Mouse (Mus musculus) heart, postnatal 0 days (tissue): ENCODE measurements around the gene Osmr. TPM values are rescaled to one million over a fixed set of nuclear protein-coding genes. Genes with fewer than 3 reads are reported as not detected.

ENCODE experiments used
- ATAC-seq: fragments of 200-750 bp; cut with Nextera tagmentation; 2 replicates; pipeline ENCODE4 v1.8.0; 2017; ENCODE audit warnings: low read depth, moderate number of reproducible peaks, moderate library complexity; ENCODE audit not compliant: insufficient read depth
- DNase-seq: peaks from one replicate; pipeline ENCODE4 v3.0.0-alpha.2; 2016; ENCODE audit warnings: low spot score
- H3K27ac ChIP-seq: fragments of 300-500 bp; sonication (generic); 2 replicates; pipeline ENCODE4 v1.5.1; 2014; ENCODE audit warnings: low read depth, mild to moderate bottlenecking
- H3K27me3 ChIP-seq: fragments of 300-500 bp; sonication (generic); 2 replicates; pipeline ENCODE4 v1.6.1; 2014; ENCODE audit warnings: low read length, mixed read lengths; ENCODE audit not compliant: control insufficient read depth, insufficient read depth
- H3K36me3 ChIP-seq: fragments of 300-500 bp; sonication (generic); replicated peaks from 2 replicates; pipeline ENCODE4 v1.6.1; 2014; ENCODE audit warnings: low read length, mixed read lengths; ENCODE audit not compliant: control insufficient read depth, insufficient read depth
- H3K4me1 ChIP-seq: fragments of 300-500 bp; sonication (generic); 2 replicates; pipeline ENCODE4 v1.6.1; 2014; ENCODE audit warnings: antibody characterized with exemption; ENCODE audit not compliant: control insufficient read depth, insufficient read depth
- H3K4me2 ChIP-seq: fragments of 300-500 bp; sonication (generic); 2 replicates; pipeline ENCODE4 v1.6.1; 2014; ENCODE audit warnings: low read depth, mild to moderate bottlenecking, low read length, moderate library complexity
- H3K4me3 ChIP-seq: fragments of 300-500 bp; sonication (generic); 2 replicates; pipeline ENCODE4 v1.5.1; 2014; ENCODE audit warnings: low read depth, low read length
- H3K9ac ChIP-seq: fragments of 300-500 bp; sonication (generic); replicated peaks from 2 replicates; pipeline ENCODE4 v1.6.1; 2014; ENCODE audit warnings: low read depth, low read length, mixed read lengths
- H3K9me3 ChIP-seq: fragments of 300-500 bp; sonication (generic); replicated peaks from 2 replicates; pipeline ENCODE4 v1.6.1; 2016; ENCODE audit warnings: low read length; ENCODE audit not compliant: control insufficient read depth
- CTCF ChIP-seq: IDR thresholded peaks from 2 replicates; pipeline ENCODE4 v1.5.1; 2016; ENCODE audit warnings: antibody characterized with exemption, control low read depth, low read depth
- EP300 ChIP-seq: IDR thresholded peaks from 2 replicates; pipeline ENCODE4 v1.6.1; 2016; ENCODE audit warnings: antibody characterized with exemption, low read depth
- WGBS: fragments of 180-500 bp; shearing (Covaris S2); extraction: QIAGEN DNeasy Blood & Tissue Kit; methylation state at CpG from one replicate; pipeline ENCODE4 v1.1.7; 2014; 5-methylcytosine and 5-hydroxymethylcytosine counted together
- polyA plus RNA-seq: library from polyadenylated mRNA; unstranded; fragments of >200 nt; fragmentation: Nextera tagmentation; extraction: Ambion mirVana; gene quantifications from 2 replicates; pipeline ENCODE4 v1.2.1, GENCODE M21; 2015
- total RNA-seq: library from RNA; depleted of rRNA; stranded (reverse); fragments of >200 nt; gene quantifications from 2 replicates; pipeline ENCODE4 v1.2.3, GENCODE M21; 2014; ENCODE audit warnings: low replicate concordance

The Osmr gene
- total and polyA plus RNA-seq, 2 experiments from 2014 or later: 2.6 to 12.4 TPM

DNA sequence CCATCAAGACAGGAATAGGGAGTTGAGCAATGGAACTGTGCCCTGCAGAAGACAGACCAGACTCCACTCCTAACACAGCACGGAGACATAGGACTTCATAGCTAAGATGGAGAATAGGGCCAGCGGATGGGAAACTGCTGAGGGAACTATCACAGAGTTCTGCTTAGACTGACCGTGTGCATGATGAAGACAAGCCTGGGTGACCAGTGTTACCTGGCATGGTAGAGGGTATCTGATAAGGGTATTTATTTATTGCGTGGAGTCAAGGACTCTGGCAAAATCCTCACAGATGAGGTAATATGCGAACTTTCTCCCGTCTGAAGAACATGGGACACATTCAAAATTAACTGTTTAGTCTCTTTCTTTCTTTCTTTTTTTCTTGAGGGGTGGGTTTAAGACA, 9.5 kb upstream of the Osmr start:
- DNase-seq (no peak), ATAC-seq (no peak)
- Histone ChIP-seq H3K4me2 (no peak overlapping the region), H3K4me1 (no peaks in the 10 kb centered on the region), H3K4me3 (no peak overlapping the region), H3K9me3 (no peaks in the 10 kb centered on the region), H3K36me3 (no peaks in the 10 kb centered on the region), H3K27me3 (no peaks in the 10 kb centered on the region), H3K9ac (no peak overlapping the region), H3K27ac (no peak overlapping the region)
- TF ChIP-seq EP300 (no peak), CTCF (no peak)
- 70% methylated on average over 6 of the region's 6 CpGs for WGBS

- no peak overlapping the region for H3K4me2 ChIP-seq
- H3K4me1 ChIP-seq: no peaks in the 10 kb centered on the region
- DNase-seq (peak; percentile 52), ATAC-seq (no peak)
- no peak overlapping the region for H3K27ac ChIP-seq
- no peaks in the 10 kb centered on the region for H3K27me3 ChIP-seq
- no peak overlapping the region for H3K9ac ChIP-seq
- TF ChIP-seq CTCF (peak; percentile 65), EP300 (no peak)
- H3K4me3 ChIP-seq: no peak overlapping the region
- H3K9me3 ChIP-seq: no peaks in the 10 kb centered on the region
- WGBS: 45% methylated on average over 5 of the region's 5 CpGs
- no peaks in the 10 kb centered on the region for H3K36me3 ChIP-seq
These were observed 9.0 kb upstream of the Osmr start for GRCm38 (mm10) chr15:6883816-6884215.

GRCm38 (mm10) chr15:6883091-6883490, 8.3 kb upstream of the Osmr start:
- ATAC-seq: no peak

DNA sequence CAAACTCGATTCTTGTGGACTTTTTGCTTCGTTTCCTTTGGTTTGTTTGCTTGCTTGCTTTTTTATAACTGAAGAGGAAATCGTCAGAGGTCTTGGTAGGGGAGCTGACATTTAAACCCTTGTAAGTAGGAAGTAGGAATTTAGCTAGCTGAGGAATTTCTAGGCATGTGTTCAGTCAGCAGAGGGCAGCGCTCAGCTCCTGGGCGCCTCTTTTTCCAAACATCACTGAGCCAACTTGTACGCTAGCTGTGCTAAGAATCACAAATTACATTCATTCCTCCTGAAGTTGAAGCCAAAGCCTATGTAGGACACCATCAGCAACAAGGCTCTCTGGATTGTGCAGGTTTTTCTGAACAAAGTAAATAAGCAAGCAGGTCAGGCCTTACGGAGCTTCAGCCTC, 7.4 kb upstream of the Osmr start:
- Histone ChIP-seq H3K4me1 (no peaks in the 10 kb centered on the region), H3K9me3 (no peaks in the 10 kb centered on the region), H3K36me3 (no peaks in the 10 kb centered on the region), H3K27ac (no peak overlapping the region), H3K4me3 (no peak overlapping the region), H3K27me3 (no peaks in the 10 kb centered on the region), H3K4me2 (no peak overlapping the region), H3K9ac (no peak overlapping the region)
- TF ChIP-seq EP300 (no peak), CTCF (peak; percentile 58)
- ATAC-seq (peak; percentile 66), DNase-seq (peak; percentile 68)
- WGBS: 21% methylated on average over 7 of the region's 7 CpGs

More at GRCm38 (mm10) chr15:6883091-6883490, 8.3 kb upstream of the Osmr start:
- TF ChIP-seq CTCF (no peak), EP300 (no peak)
- Histone ChIP-seq H3K9ac (no peak overlapping the region), H3K9me3 (no peaks in the 10 kb centered on the region), H3K4me1 (no peaks in the 10 kb centered on the region), H3K4me2 (no peak overlapping the region), H3K27me3 (no peaks in the 10 kb centered on the region), H3K4me3 (no peak overlapping the region), H3K27ac (no peak overlapping the region), H3K36me3 (no peaks in the 10 kb centered on the region)
- 55% methylated on average over 4 of the region's 4 CpGs for WGBS
- no peak for DNase-seq

DNA sequence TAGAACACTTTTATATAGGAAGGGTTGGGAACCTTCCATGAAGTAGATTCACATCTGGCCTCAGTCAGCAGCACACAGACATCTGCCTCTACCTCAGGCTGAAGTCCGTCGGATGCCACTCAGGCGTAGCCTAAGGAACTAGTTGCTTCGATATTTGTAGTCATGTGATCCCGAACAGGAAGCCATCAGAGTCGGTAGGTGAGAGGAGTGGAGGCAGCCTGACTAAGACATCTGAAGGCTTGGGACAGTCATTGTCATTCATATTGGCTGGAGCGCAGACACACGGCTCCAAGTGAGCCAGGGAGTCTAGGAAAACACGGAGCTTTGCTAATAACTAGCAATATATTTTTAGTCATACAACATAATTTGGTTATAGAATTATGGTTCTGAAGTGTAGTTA, 6.4 kb upstream of the Osmr start:
- 70% methylated on average over 9 of the region's 9 CpGs for WGBS
- Histone ChIP-seq H3K36me3 (no peaks in the 10 kb centered on the region), H3K4me2 (no peak overlapping the region), H3K4me3 (no peak overlapping the region), H3K9ac (no peak overlapping the region), H3K9me3 (no peaks in the 10 kb centered on the region), H3K27me3 (no peaks in the 10 kb centered on the region), H3K27ac (no peak overlapping the region), H3K4me1 (no peaks in the 10 kb centered on the region)
- ATAC-seq (no peak), DNase-seq (no peak)
- TF ChIP-seq CTCF (no peak), EP300 (no peak)

GRCm38 (mm10) chr15:6873807-6874600, 765 bp downstream of the Osmr start:
- Histone ChIP-seq H3K9ac (peak overlapping the region; percentile 77), H3K27me3 (no peaks in the 10 kb centered on the region), H3K4me1 (peaks cover 12% of the 10 kb centered on the region; the same call in 1 of the 2 replicates), H3K27ac (peak overlapping the region; percentile 73), H3K4me3 (peak overlapping the region; percentile 76), H3K4me2 (peak overlapping the region; percentile 96), H3K36me3 (no peaks in the 10 kb centered on the region), H3K9me3 (no peaks in the 10 kb centered on the region)
- DNase-seq (peak; percentile 59), ATAC-seq (peak; percentile 77)
- no peak; the same call in none of the 2 replicates for TF ChIP-seq EP300
- TF ChIP-seq CTCF: no peak
- under 1% methylated on average over 51 of the region's 52 CpGs for WGBS
